Mouse (Mus musculus) intestine, embryonic 16.5 days (tissue): Measurements from ENCODE around the gene Tmem92. TPM values are rescaled to one million over a fixed set of nuclear protein-coding genes. Genes with fewer than 3 reads are reported as not detected.

Experiments used
- ATAC-seq: fragments of 200-750 bp; cut with Nextera tagmentation; 2 replicates; pipeline ENCODE4 v1.8.0; 2017; ENCODE audit warnings: moderate TSS enrichment, moderate library complexity
- H3K27ac ChIP-seq: fragments of 300-500 bp; sonication (generic); 2 replicates; pipeline ENCODE4 v1.5.1; 2014; ENCODE audit warnings: mild to moderate bottlenecking, low read length
- H3K27me3 ChIP-seq: fragments of 300-500 bp; sonication (generic); replicated peaks from 2 replicates; pipeline ENCODE4 v1.6.1; 2014; ENCODE audit warnings: low read length, control low read depth, mixed read lengths; ENCODE audit not compliant: control insufficient read depth, insufficient read depth
- H3K36me3 ChIP-seq: fragments of 300-500 bp; sonication (generic); 2 replicates; pipeline ENCODE4 v1.6.1; 2014; ENCODE audit warnings: low read length, control low read depth; ENCODE audit not compliant: control insufficient read depth, insufficient read depth
- H3K4me1 ChIP-seq: fragments of 300-500 bp; sonication (generic); 2 replicates; pipeline ENCODE4 v1.6.1; 2014; ENCODE audit warnings: low read length, control low read depth, mixed read lengths; ENCODE audit not compliant: control insufficient read depth, insufficient read depth
- H3K4me2 ChIP-seq: fragments of 300-500 bp; sonication (generic); 2 replicates; pipeline ENCODE4 v1.6.1; 2014; ENCODE audit warnings: low read depth, low read length, control low read depth
- H3K4me3 ChIP-seq: fragments of 300-500 bp; sonication (generic); 2 replicates; pipeline ENCODE4 v1.5.1; 2014; ENCODE audit warnings: mild to moderate bottlenecking, low read length
- H3K9ac ChIP-seq: fragments of 300-500 bp; sonication (generic); 2 replicates; pipeline ENCODE4 v1.6.1; 2014; ENCODE audit warnings: low read depth, low read length
- H3K9me3 ChIP-seq: fragments of 300-500 bp; sonication (generic); 2 replicates; pipeline ENCODE4 v1.6.1; 2016; ENCODE audit warnings: low read length, control low read depth; ENCODE audit not compliant: control insufficient read depth
- WGBS: fragments of 180-500 bp; shearing (Covaris S2); extraction: QIAGEN DNeasy Blood & Tissue Kit; methylation state at CpG from one replicate; pipeline ENCODE4 v1.1.7; 2014; 5-methylcytosine and 5-hydroxymethylcytosine counted together
- polyA plus RNA-seq: library from polyadenylated mRNA; unstranded; fragments of >200 nt; fragmentation: Nextera tagmentation; extraction: Ambion mirVana; gene quantifications from 2 replicates; pipeline ENCODE4 v1.2.1, GENCODE M21; 2015

Gene Tmem92
- polyA plus RNA-seq, 1 experiment from 2014 or later: not detected

DNA sequence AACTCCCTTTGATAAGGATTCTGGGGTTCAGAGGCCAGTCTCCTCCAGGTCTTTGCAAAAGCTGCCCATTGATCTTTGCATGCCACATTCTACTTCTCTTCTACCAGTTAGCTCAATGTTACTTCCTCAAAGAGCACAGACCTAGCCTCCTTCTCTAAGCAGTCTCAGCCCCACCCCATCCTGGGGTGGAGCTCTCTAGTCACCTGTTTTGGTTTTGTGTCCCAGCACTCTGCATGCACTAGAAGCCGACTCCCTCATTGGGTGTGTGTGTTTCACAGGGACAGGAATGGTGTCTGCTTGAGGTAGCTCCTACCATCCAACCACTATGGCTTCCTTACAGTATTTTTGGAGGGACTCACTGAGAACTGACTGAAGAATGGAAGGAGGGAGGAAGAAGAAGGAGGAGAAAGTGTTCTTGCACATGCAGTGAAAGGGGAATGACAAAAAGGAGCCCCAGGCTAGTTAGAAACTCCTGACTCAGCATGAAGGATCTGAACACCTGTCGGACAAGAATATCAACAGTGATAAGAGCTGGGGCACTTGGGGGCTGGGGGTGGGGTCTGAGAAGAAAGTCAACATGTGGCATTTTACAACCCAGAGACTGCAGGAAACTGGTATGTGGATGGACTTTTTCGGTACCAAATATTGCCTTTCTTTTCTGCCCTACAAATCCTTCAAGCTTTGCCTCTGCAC is 10.0 kb downstream of the Tmem92 start:
- H3K9me3 ChIP-seq: no peaks in the 10 kb centered on the region
- H3K27me3 ChIP-seq: no peaks in the 10 kb centered on the region
- no peak overlapping the region for H3K4me2 ChIP-seq
- H3K27ac ChIP-seq: peak overlapping the region; percentile 57
- ATAC-seq: peak; percentile 72
- H3K9ac ChIP-seq: no peak overlapping the region
- no peaks in the 10 kb centered on the region for H3K36me3 ChIP-seq
- no peak overlapping the region for H3K4me3 ChIP-seq
- peaks cover 11% of the 10 kb centered on the region for H3K4me1 ChIP-seq
- WGBS: 47% methylated on average over 3 of the region's 3 CpGs

DNA sequence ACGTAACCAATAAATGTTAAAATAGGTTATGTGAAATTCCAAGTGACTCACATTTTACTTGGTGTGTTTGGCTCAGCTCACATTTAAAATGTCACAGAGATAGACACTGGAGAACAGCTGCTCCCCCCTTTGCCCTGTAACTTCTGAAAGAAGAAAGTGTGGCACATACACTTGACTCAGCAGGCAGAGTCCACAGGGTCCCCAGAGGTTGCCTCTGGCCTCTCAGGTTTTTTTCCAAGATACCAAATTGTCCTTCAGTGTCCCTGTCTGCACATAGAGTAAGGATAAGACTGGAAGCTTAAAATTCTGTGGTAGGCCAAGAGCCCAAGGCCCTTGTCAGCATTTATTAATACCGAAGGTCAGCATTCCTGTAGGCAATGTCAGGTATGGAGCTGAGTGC is 15.3 kb downstream of the Tmem92 start:
- no peak overlapping the region for H3K27ac ChIP-seq
- no peaks in the 10 kb centered on the region for H3K27me3 ChIP-seq
- no peak for ATAC-seq
- H3K4me1 ChIP-seq: no peaks in the 10 kb centered on the region
- H3K9me3 ChIP-seq: no peaks in the 10 kb centered on the region
- no peaks in the 10 kb centered on the region for H3K36me3 ChIP-seq
- 93% methylated on average over 2 of the region's 2 CpGs for WGBS
- no peak overlapping the region for H3K9ac ChIP-seq
- H3K4me3 ChIP-seq: no peak overlapping the region
- no peak overlapping the region for H3K4me2 ChIP-seq

DNA sequence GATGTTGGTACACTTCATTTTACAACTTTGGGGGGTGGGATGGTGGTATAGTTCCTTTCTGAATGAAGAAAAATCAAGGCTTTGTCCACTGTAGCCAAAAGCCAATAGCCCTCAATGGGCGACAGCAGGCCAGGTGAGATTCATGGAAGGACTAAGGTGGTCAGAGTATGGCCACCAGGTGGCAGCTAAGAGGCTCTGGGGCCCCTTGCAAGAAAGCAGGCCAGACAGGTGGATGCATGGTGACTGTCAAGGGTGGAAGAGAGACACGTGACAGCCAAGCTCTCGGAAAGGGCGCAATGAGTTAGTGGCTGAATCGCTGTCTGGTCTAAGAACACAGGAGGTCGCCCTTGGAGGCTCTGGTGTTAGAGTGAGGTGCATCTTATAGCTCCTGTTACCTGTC is 19.7 kb downstream of the Tmem92 start:
- H3K27me3 ChIP-seq: no peaks in the 10 kb centered on the region
- H3K4me2 ChIP-seq: no peak overlapping the region
- ATAC-seq: peak; percentile 25; the same call in 1 of the 2 replicates
- H3K36me3 ChIP-seq: no peaks in the 10 kb centered on the region
- no peak overlapping the region for H3K9ac ChIP-seq
- no peak overlapping the region for H3K27ac ChIP-seq
- 38% methylated on average over 6 of the region's 6 CpGs for WGBS
- peaks cover 3% of the 10 kb centered on the region; the same call in 1 of the 2 replicates for H3K4me1 ChIP-seq
- H3K4me3 ChIP-seq: no peak overlapping the region
- H3K9me3 ChIP-seq: no peaks in the 10 kb centered on the region

DNA sequence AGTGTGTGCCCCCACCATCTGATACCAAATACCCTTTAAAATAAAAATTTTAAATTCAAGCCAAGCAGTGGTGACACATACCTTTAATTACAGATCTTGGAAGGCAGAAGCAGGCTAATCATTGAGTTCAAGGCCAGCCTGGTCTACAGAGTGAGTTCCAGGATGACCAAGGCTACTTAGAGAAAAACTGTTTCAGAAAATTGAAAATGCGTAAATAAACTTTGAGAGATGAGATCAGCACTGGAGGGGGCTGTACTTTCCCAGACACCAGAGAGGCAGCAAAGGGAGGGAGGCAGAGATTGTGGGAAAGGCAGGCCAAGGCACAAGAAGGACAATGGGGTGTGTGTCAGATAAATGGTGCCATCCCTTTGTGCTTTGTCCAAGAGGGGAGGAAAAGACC is 20.2 kb downstream of the Tmem92 start:
- Histone ChIP-seq H3K4me3 (no peak overlapping the region), H3K9ac (no peak overlapping the region), H3K36me3 (no peaks in the 10 kb centered on the region), H3K27me3 (no peaks in the 10 kb centered on the region), H3K27ac (no peak overlapping the region), H3K4me1 (peaks cover 3% of the 10 kb centered on the region; the same call in 1 of the 2 replicates), H3K9me3 (no peaks in the 10 kb centered on the region), H3K4me2 (no peak overlapping the region)
- WGBS: 77% methylated on average over 1 of the region's 1 CpGs
- ATAC-seq: no peak

DNA sequence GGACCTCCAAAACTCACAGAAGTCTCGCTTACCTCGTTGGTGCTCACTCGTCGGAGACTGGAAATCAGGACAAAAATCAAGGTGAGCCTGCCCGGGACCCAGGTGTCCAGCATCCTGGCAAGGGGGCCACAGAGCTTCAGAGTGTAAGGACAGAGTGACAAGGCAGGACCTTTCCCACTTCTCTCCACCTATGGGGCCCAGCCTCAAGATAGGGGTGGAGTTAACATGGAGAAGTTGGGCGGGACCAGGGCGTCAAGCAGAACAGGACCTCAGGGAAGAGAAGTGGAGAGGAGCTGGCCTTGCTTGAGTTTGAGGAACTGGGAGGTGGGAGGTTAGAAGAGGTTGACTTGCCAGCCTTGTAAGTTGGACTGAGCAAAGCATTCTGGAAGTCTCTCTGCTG is 21.7 kb downstream of the Tmem92 start:
- peak; percentile 73 for ATAC-seq
- Histone ChIP-seq H3K4me3 (peak overlapping the region; percentile 22), H3K4me1 (peaks cover 3% of the 10 kb centered on the region; the same call in 1 of the 2 replicates), H3K36me3 (no peaks in the 10 kb centered on the region), H3K27ac (peak overlapping the region; percentile 78), H3K4me2 (peak overlapping the region; percentile 23; the same call in 1 of the 2 replicates), H3K27me3 (no peaks in the 10 kb centered on the region), H3K9ac (peak overlapping the region; percentile 38), H3K9me3 (no peaks in the 10 kb centered on the region)
- 80% methylated on average over 7 of the region's 7 CpGs for WGBS

DNA sequence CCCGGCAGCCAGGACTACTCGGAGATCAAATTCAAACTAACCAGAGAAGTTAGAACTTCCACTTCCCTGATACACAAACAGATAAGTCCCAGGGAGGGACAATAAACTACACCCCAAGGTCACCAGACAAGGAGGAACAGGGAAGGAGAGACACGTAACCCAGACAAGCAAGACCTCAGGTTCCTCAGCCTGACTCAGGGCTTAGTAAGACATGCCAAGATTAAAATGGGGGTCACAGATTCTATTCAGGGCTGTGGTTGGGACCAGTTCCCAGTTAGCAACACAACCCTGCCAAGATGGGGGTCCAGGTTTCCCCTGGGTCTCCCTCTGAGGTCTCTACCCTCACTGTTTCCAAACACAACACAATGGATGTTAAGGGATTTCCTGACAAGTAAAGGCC is 22.1 kb downstream of the Tmem92 start:
- no peaks in the 10 kb centered on the region for H3K36me3 ChIP-seq
- peak overlapping the region; percentile 38 for H3K9ac ChIP-seq
- H3K4me3 ChIP-seq: peak overlapping the region; percentile 25
- H3K9me3 ChIP-seq: no peaks in the 10 kb centered on the region
- peak overlapping the region; percentile 78 for H3K27ac ChIP-seq
- ATAC-seq: peak; percentile 80
- peaks cover 3% of the 10 kb centered on the region; the same call in 1 of the 2 replicates for H3K4me1 ChIP-seq
- H3K4me2 ChIP-seq: peak overlapping the region; percentile 23; the same call in 1 of the 2 replicates
- no peaks in the 10 kb centered on the region for H3K27me3 ChIP-seq
- 51% methylated on average over 3 of the region's 3 CpGs for WGBS

DNA sequence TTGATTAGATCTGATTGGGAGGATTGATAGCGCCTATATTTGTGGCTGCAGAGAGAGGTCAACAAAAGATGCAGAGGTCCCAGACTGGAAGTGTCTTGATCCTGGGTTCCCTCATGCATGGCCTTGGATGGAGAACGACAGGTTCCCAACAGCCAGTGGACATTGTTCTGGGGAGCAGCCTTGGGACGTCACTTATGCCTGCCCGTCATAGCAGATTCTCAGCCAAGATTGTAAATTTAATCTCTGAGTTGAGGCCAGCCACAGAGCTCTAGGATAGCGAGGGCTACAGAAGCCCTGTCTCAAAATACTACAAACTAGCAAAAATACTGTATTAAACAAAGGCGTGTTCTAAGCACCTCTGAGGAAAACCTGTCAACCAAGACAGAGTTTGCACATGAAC is 22.6 kb downstream of the Tmem92 start:
- H3K4me3 ChIP-seq: peak overlapping the region; percentile 25
- H3K4me1 ChIP-seq: peaks cover 3% of the 10 kb centered on the region; the same call in 1 of the 2 replicates
- H3K4me2 ChIP-seq: peak overlapping the region; percentile 23
- H3K36me3 ChIP-seq: no peaks in the 10 kb centered on the region
- WGBS: 68% methylated on average over 6 of the region's 6 CpGs
- peak overlapping the region; percentile 38; the same call in 1 of the 2 replicates for H3K9ac ChIP-seq
- no peaks in the 10 kb centered on the region for H3K9me3 ChIP-seq
- peak overlapping the region; percentile 78 for H3K27ac ChIP-seq
- H3K27me3 ChIP-seq: no peaks in the 10 kb centered on the region
- ATAC-seq: peak; percentile 45

DNA sequence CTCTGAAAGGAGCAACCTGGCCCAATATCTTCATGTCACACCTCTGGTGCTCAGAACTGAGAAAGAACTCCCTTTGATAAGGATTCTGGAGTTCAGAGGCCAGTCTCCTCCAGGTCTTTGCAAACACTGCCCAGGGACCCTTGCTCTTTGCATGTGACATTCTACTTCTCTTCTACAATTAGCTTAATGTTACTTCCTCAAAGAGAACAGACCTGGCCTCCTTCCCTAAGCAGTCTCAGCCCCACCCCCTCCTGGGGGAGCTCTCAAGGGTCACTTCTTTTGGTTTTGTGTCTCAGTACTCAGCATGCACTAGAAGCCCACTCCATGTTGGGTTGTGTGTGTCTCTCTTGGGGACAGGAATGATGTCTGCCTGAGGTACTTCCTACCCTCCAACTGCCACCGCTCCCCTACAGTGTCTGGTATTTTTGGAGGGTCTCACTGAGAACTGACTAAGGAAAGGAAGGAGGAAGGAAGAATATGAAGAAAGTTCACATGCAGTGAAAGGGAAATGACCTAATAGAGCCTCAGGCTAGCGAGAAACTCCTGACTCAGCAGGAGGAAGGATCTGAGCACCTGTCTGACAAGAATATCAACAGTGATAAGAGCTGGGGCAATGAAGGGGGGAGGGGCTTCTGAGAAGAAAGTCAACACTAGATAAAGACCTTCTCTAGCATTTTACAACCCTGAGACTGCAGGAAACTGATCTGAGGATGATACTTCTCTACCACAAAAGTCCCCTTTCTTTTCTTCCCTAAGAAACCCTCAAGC is 29.4 kb downstream of the Tmem92 start:
- peak; percentile 94 for ATAC-seq
- Histone ChIP-seq H3K9ac (no peak overlapping the region), H3K27ac (peak overlapping the region; percentile 82), H3K9me3 (no peaks in the 10 kb centered on the region), H3K4me3 (no peak overlapping the region), H3K36me3 (no peaks in the 10 kb centered on the region), H3K27me3 (no peaks in the 10 kb centered on the region), H3K4me1 (0 out of 2 replicates have a peak, but pooled peaks cover 9% of the 10 kb centered on the region), H3K4me2 (peak overlapping the region; percentile 9; the same call in 1 of the 2 replicates)
- 37% methylated on average over 2 of the region's 2 CpGs for WGBS

DNA sequence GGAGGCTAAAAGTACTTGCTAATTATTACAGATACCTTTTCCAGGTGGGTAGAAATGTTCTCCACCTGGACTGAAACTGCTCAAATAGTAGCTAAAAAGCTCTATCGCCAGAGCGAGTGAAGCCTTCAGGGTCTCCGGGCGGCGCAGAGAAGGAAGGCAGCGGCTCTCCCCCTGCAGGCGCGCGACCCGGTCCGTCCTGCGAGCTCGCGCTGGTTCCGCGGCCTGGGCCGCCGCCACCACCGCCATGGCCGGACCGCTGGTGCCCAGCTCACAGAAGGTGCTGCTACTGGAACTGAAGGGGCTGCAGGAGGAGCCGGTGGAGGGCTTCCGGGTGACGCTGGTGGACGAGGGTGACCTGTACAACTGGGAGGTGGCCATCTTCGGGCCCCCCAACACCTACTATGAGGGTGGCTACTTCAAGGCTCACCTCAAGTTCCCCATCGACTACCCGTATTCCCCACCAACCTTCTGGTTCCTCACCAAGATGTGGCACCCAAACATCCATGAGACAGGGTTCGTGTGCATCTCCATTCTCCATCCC is 40.7 kb downstream of the Tmem92 start, which contains the start of gene Cdc34b:
Cdc34b (plus strand) TSS at position 51 of the 541 bp plus-strand sequence.
- Histone ChIP-seq H3K9me3 (0 out of 2 replicates have a peak, but pooled peaks cover 4% of the 10 kb centered on the region), H3K9ac (no peak within 1 kb of the TSS), H3K4me1 (no peaks in the 10 kb centered on the region), H3K27me3 (no peaks in the 10 kb centered on the region), H3K27ac (no peak within 1 kb of the TSS), H3K36me3 (no peaks in the 10 kb centered on the region), H3K4me2 (no peak within 1 kb of the TSS), H3K4me3 (no peak within 1 kb of the TSS)
- no peak for ATAC-seq
- whole genome bisulfite sequencing: 74% methylated on average over 29 of the region's 29 CpGs
